8 mouse cellular contexts compared by ENCODE assay signal in genomic region chr8:80880196-80881106, GRCm38 (mm10). TPM values are rescaled to one million over a fixed set of nuclear protein-coding genes. Genes with fewer than 3 reads are reported as not detected.
A peak's percentile ranks its signal among the peaks of the same experiment; 100 is the strongest.
DNase-seq lines count a peak whose midpoint lies in the region; ATAC-seq lines count a peak whose summit lies in the region.

TSS of gene Gab1 (minus strand) at chr8:80880519.

- intact Hi-C loops in left cerebral cortex, postnatal 10 days (cut with DNase I), result loop anchor here (5.0 kb wide), 2 partner anchors 103 to 128 kb away; no protein-coding TSS in a partner anchor

- peak within 1 kb of the TSS; percentile 97 for H3K27ac ChIP-seq in intestine, embryonic 14.5 days (ENCODE audit: low read depth)

- no peaks in the 10 kb centered on the region for H3K36me3 ChIP-seq in intestine, embryonic 14.5 days (ENCODE audit: control insufficient read depth, insufficient read depth, low read length)

- no peaks in the 10 kb centered on the region for H3K9me3 ChIP-seq in intestine, embryonic 14.5 days (ENCODE audit: control insufficient read depth, low read length)

- H3K27me3 ChIP-seq in intestine, embryonic 14.5 days (replicated peaks; ENCODE audit: control insufficient read depth, insufficient read depth, low read length), result no peaks in the 10 kb centered on the region

- under 1% methylated on average over 65 of the region's 70 CpGs for WGBS in intestine, embryonic 14.5 days

- ATAC-seq in intestine, embryonic 14.5 days (replicated peaks; ENCODE audit: low FRiP score, low TSS enrichment, low read depth), result peak; percentile 95
- ATAC-seq in megakaryocyte, adult 5-6 weeks (ENCODE audit: poor library complexity, severe bottlenecking), result peak; percentile 62

- peak within 1 kb of the TSS; percentile 89 for H3K9ac ChIP-seq in intestine, embryonic 14.5 days (ENCODE audit: low read length)

- H3K4me1 ChIP-seq in intestine, embryonic 14.5 days (replicated peaks; ENCODE audit: control insufficient read depth, insufficient read depth, low read length), result peaks cover 4% of the 10 kb centered on the region

- peak within 1 kb of the TSS; percentile 93 for H3K4me3 ChIP-seq in intestine, embryonic 14.5 days (ENCODE audit: low read depth, low read length)

- H3K4me2 ChIP-seq in intestine, embryonic 14.5 days (ENCODE audit: low read length), result peak within 1 kb of the TSS; percentile 65

- peak; percentile 89 for DNase-seq in adrenal gland, postnatal 25 days
- DNase-seq in embryo, embryonic 11 days, result peak; percentile 95
- DNase-seq in gastrocnemius, postnatal 25 days, result peak; percentile 93
- peak; percentile 96 for DNase-seq in intestine, embryonic 14.5 days (ENCODE audit: low spot score)
- peak; percentile 87 to 96 for DNase-seq in left cerebral cortex, postnatal 10 days (ENCODE audit: extremely low spot score in 1 of 2, low spot score in 2 of 2)
- peak; percentile 85 for DNase-seq in right cerebral cortex, postnatal 25 days
- peak; percentile 97 for DNase-seq in yolk sac, embryonic 10.5 days (ENCODE audit: low spot score)

RNA-seq across cellular contexts. Expression of gene Gab1, which starts in this region (rescaled TPM):
- 15.4 and 24.9 TPM in 2 replicates for total RNA-seq in adrenal gland, postnatal 25 days (2021)
- 1 to 10 TPM; 9.4 to 9.8 TPM for total RNA-seq in gastrocnemius, postnatal 25 days (2021)
- 23.1 and 23.9 TPM in 2 replicates for polyA plus RNA-seq in intestine, embryonic 14.5 days (2014; fragmentation: Nextera tagmentation; extraction: Ambion mirVana)
- total RNA-seq in left cerebral cortex, postnatal 10 days (2021), result 10 to 100 TPM; 11.6 to 11.9 TPM
- 3.7 and 7.6 TPM in 2 replicates for total RNA-seq in megakaryocyte, adult 5-6 weeks (2015)
- 1.4 and 1.7 TPM in 2 replicates for total RNA-seq in megakaryocyte, adult 5-6 weeks (2017)

Comparison
In these comparisons a context has a peak if more than half of its experiments do, and no peak if none do; other contexts are left out.
1. Peak in every context shown above with its lines: DNase-seq, ATAC-seq, H3K4me3 ChIP-seq and H3K27ac ChIP-seq.